Mouse (Mus musculus): Measurements from ENCODE around the gene Ppfibp1.

Ppfibp1 gene

DNA sequence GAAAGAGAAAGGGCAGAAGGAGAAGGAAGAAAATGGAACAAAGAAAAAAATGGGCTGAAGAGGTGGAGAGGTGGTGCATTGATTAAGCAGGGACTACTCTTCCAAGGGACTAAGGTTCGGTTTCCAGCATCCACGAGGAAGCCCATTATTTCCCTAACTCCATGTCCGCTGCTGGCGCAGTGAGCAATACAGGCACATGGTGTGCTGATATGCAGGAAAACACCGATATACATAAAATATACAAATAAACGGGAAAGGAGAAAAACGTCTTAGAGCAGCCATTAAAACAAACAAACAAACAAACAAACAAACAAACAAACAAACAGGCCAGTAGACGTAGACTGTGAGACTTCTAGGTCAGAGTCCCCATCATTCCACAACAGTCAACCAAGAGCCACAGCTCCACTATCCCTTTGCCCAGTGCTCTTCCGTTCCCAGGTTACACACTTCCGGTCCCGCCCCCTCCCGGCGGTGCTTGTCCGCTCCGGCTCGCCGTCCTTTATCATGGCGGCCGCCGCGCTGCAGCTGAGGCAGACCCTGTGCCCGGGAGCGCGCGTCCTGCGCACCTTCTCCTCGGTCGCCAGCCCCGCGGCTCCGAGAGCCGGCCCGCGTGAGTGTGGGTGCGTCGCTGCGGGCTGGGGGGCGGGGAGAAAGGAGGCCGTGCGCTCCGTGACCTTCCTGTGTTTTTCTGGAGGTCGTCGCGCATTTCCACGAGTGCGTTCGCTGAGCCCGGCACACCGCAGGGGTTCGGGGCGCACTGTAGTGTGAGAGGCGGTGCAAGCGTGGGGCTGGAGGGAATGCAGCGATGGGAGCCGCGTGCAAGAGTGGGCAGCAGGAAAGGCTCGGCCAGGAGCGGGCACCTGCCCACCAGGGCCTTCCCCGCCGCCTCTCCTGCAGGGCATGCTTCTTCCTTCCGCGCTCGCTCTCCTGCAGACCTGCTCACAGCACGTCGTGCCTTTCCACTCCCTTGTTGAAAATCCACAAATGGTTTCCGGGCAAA lies 154.3 kb downstream of the Ppfibp1 start, which contains the start of gene Mrps35:
Gene Mrps35, plus strand, starts transcription at position 474 of the 1,000 bp plus-strand sequence.
- DNase-seq (ENCODE audit: low read depth, low spot score), result peak; percentile 91

GRCm38 (mm10) chr6:147043633-147044032 lies 155.3 kb downstream of the Ppfibp1 start:
- no peak for DNase-seq (ENCODE audit: low read depth, low spot score)

DNA sequence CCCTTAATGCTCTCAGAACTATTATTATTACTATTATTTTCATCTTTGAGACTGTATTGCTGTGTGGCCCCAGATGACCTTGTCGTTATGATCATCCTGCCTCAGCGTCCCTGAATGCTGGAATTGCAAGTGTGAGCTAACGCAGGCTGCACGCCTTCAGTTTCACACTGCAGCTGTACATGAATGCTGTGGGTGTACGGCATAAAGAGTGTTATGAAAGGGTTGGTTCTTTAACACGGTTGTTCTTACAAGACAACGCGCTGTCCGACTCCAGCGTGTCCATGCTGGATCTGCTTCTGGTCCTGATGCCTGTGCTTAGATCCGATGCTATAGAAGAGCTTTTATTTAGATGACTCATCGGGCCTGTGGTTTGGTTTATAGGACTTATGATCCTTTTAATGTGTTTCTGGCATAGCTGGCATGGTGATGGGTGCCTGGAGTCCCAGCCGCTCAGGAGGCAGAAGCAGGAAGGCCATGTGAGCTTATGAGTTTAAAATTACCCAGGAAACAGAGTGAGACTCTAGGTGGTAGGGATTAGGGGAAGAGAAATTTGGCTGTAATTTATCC lies 161.0 kb downstream of the Ppfibp1 start:
- DNase-seq (ENCODE audit: low read depth, low spot score), result no peak

GRCm38 (mm10) chr6:147051666-147052065 lies 163.4 kb downstream of the Ppfibp1 start:
- DNase-seq (ENCODE audit: low read depth, low spot score), result no peak

GRCm38 (mm10) chr6:147052440-147052839 lies 164.2 kb downstream of the Ppfibp1 start:
- DNase-seq (ENCODE audit: low read depth, low spot score), result no peak

- DNase-seq (ENCODE audit: low read depth, low spot score), result no peak
Measured at GRCm38 (mm10) chr6:147053785-147054646, 165.7 kb downstream of the Ppfibp1 start.

DNA sequence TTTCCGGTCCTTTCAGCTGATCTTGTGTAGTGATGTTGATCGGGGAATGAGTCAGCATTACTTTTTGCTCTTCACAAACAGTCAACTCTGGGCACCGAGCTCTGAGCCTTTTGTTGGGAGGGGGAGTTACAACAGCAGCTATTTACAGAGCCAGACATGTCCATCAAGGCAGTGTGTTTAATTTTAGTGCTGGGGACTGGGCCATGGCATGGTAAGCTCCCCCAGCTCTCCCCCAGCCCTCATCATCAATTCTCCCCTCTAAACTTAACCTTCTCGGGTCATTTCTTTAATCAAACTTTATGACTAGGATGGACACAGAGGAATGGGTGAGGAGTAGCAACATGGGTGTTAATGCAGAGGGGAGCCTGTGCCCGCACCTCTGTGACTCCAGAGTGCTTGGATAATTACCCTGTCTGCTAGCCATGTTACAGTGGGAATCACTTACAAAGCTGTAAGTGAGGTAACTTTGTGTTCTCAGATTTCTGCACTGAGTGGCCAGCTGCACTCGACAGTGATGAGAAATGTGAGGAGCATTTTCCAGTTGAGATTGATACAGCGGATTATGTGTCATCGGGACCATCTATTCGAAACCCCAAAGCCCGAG lies 167.2 kb downstream of the Ppfibp1 start:
- no peak for DNase-seq (ENCODE audit: low read depth, low spot score)

DNA sequence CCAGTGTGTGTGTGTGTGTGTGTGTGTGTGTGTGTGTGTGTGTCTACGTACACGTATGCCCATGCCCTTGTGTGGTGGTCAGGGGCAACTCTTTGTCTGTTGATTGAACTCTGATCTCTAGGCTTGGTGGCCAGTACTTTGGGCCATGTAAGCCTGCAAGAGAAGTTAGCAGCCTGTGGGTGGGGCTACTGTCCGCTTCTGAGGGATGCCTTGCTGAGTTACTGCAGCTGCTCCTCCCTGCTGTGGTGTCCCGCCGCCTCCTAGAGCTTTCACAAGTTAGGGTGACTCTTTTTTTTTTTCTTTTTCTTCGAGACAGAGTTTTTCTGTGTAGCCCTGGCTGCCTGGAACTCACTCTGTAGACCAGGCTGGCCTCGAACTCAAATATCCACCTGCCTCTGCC lies 171.0 kb downstream of the Ppfibp1 start:
- DNase-seq (ENCODE audit: low read depth, low spot score), result no peak

DNA sequence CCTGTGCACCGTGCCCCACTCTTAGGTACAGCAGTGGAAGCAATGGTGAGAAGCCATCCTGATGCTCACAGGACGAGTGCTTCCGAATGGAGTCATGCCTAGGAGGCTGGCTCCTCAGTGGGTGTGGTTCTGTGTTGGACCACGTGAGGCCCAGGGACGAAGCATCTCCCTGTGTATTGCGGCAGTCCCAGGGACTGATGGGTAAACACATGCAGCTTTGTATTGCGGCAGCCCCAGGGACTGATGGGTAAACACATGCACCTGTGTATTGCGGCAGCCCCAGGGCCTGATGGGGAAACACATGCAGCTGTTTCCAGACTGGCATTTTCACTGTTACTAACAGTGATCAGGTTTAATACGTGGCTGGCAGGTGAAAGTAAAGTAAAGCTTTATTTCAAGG lies 173.3 kb downstream of the Ppfibp1 start:
- DNase-seq (ENCODE audit: low read depth, low spot score), result no peak

GRCm38 (mm10) chr6:147062034-147062433 lies 173.7 kb downstream of the Ppfibp1 start:
- DNase-seq (ENCODE audit: low read depth, low spot score), result no peak

- DNase-seq (ENCODE audit: low read depth, low spot score), result no peak
Measured at GRCm38 (mm10) chr6:147062694-147063093, 174.4 kb downstream of the Ppfibp1 start.

- no peak for DNase-seq (ENCODE audit: low read depth, low spot score)
Measured at GRCm38 (mm10) chr6:147064226-147064943, 176.1 kb downstream of the Ppfibp1 start.

- no peak for DNase-seq (ENCODE audit: low read depth, low spot score)
Measured at GRCm38 (mm10) chr6:147064944-147065261, 176.6 kb downstream of the Ppfibp1 start.

GRCm38 (mm10) chr6:147075808-147076387 lies 187.6 kb downstream of the Ppfibp1 start:
- peak; percentile 34 for DNase-seq (ENCODE audit: low read depth, low spot score)

DNA sequence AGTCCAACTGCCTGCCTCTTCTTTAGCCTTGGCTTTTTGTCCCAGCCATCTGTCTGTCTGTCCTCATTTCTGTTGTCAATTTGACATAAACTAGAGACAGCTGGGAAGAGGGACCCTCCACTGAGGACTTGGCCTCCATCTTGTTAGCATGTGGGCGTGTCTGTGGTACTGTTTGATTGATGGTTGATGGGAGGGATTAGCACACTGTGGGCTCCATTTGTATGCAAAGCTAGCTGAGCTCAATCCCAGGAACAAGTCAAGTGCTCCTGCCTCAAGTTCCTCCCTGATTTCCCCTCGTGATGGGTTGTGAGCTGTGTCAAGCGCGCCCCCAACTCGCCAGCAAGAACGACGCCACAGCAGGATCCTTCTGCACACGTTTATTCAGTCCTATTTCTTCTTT lies 188.6 kb downstream of the Ppfibp1 start:
- peak; percentile 94 for DNase-seq (ENCODE audit: low read depth, low spot score)

DNA sequence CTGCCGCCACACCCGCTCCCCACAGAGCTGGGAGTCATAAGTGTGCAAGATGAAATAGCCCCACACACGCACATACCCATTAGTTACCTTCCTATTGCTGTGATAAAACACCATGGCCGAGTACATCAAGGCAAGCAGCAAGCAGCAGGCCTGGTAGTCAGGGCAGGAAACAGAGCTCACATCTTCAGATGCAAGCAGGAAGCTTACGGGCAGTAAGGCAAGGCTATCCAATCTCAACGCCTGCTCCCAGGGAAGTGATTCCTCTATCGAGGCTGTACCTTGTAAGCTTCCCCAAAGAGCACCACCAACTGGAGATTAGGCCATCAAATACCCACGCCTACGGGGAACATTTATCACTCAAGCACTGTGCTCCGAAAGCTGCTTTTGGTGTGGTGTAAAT lies 191.6 kb downstream of the Ppfibp1 start:
- peak; percentile 49 for DNase-seq (ENCODE audit: low read depth, low spot score)
